Mouse (Mus musculus): ENCODE measurements around the gene Usp45.

DNA sequence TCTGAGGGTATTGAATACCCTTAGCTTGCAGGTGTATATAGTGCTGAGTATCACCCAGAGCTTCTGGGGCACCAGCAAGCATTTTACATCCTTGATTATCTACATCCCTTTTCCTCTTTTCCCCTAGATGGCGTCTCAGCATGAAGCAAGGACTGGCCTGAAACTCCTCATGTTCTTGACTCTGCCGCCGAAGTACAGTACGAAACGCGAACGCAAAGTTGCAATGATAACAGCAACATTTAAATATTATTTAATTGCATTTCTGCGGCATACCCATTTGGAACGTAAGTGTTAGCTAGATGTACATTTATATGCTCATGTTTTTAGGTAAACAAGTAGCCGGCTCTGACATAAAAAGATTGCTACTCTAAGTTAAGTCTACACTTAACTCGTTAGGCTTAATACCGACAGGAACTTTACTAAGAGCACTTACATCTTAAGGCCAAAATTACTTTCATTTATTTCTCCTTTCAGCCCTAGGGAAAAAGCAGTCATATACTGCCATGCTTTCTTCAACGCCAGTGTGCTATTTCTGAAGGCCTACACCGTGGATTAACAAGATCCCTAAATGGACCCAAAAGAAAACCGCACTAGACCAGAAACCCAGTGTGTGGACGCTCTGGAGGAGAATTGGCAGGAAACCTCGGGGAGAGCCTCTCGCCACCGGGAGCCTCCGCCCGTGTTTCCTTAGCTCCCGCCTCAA is 39.9 kb upstream of the Usp45 start:
- TF ChIP-seq POLR2A (IDR thresholded peaks at IDR 0.05; ENCODE audit: insufficient read length, low read depth): no peak
- no peak for TF ChIP-seq MYOG (IDR thresholded peaks at IDR 0.05; ENCODE audit: control insufficient read depth in 1 of 3, insufficient read depth in 1 of 3, insufficient read length in 2 of 3, low read depth in 2 of 3)
- no peak for TF ChIP-seq POLR2AphosphoS2 (IDR thresholded peaks at IDR 0.05; ENCODE audit: insufficient read length, low read depth)
- no peak for TF ChIP-seq MAX (IDR thresholded peaks at IDR 0.05; ENCODE audit: low read depth)
- TF ChIP-seq USF1 (IDR thresholded peaks at IDR 0.05; ENCODE audit: low read depth): no peak
- no peak for TF ChIP-seq E2F4 (IDR thresholded peaks at IDR 0.05; ENCODE audit: insufficient read depth)
- TF ChIP-seq TCF12 (IDR thresholded peaks at IDR 0.05; ENCODE audit: insufficient read depth, poor library complexity, severe bottlenecking): no peak
- no peak for TF ChIP-seq MYOD1 (IDR thresholded peaks at IDR 0.05; ENCODE audit: control insufficient read depth in 1 of 3, insufficient read length in 2 of 3, low read depth in 2 of 3)
- no peak for TF ChIP-seq SRF (IDR thresholded peaks at IDR 0.05; ENCODE audit: control insufficient read depth, insufficient read length, low read depth)
- no peak for TF ChIP-seq CEBPB (IDR thresholded peaks at IDR 0.05; ENCODE audit: insufficient read depth, poor library complexity, severe bottlenecking)
- TF ChIP-seq TCF3 (IDR thresholded peaks at IDR 0.05; ENCODE audit: insufficient read length, low read depth): no peak
- no peak for TF ChIP-seq REST (IDR thresholded peaks at IDR 0.05; ENCODE audit: insufficient read depth, insufficient read length)
